Mouse (Mus musculus): ENCODE measurements around the gene Dennd5a. TPM values are rescaled to one million over a fixed set of nuclear protein-coding genes. Genes with fewer than 3 reads are reported as not detected.
"Not testable (repeated sequence)": the region's sequence is repeated elsewhere in the genome, so short reads cannot be mapped to it uniquely, and the experiment has no call there.

Gene Dennd5a
- polyA plus RNA-seq, 1 experiment from 2014 or later = 42.4 TPM

DNA sequence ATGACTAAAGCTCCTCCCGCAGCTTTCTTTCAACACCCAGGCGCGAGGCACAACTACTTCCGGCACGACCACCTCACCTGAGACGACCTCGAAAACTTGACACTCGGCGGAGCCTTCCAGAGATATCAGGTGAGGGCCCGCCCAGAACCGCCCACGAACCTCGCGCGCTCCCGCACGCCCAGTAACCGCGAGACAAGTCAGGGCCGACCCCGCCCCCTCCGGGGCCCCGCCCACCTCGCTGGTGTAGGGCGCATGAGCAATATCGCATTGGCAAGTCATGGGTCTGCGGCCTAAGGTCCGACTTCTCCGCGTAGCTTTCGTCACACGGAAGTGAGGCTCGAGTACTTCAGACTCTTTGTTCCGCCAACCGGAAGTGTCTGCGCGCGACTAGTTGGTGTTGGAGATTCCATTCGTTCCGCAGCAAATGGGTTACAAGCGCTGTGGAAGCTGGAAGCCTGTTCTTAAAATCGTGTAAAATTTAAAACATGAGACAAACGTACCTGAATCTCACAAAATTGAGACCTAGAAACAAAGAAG, 25.9 kb upstream of the Dennd5a start:
- peak overlapping the region; percentile 80 for H3K27ac ChIP-seq
- under 1% methylated on average over 43 of the region's 43 CpGs for WGBS
- peak overlapping the region; percentile 63 for H3K4me3 ChIP-seq
- peak overlapping the region; percentile 72 for H3K4me2 ChIP-seq (replicated peaks)
- ATAC-seq (ENCODE audit: low FRiP score, low read depth) = peak; percentile 99
- H3K4me1 ChIP-seq = peaks cover 10% of the 10 kb centered on the region
- H3K9ac ChIP-seq = peak overlapping the region; percentile 77
- H3K27me3 ChIP-seq = no peaks in the 10 kb centered on the region; the same call in 1 of the 2 replicates
- no peaks in the 10 kb centered on the region for H3K9me3 ChIP-seq
- peaks cover 16% of the 10 kb centered on the region for H3K36me3 ChIP-seq

DNA sequence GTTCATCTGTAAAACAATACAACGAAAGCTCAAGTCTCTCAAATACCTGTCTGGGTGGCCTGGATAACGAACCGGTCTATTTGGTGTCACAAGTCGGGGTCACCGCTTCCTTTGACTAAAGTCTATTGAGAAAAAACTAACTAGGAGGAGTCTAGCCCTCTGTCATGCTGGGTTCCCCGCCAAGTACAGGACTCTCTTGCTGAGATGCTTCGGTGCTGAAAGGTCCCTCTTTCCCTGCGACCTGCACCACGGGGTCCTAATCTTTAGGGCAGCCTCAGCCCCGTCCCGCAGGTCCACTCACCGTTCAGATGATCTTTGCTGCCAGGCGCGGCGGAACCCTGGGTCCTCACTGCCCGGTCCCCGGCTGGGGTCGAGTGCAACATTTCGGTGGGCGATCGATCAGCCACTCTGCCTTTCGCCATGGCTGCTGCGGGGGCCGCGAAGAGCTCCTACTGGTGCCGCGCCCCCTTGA, 25.4 kb upstream of the Dennd5a start:
- Histone ChIP-seq H3K36me3 (peaks cover 17% of the 10 kb centered on the region), H3K4me1 (peaks cover 10% of the 10 kb centered on the region), H3K27me3 (no peaks in the 10 kb centered on the region), H3K4me2 (replicated peaks) (peak overlapping the region; percentile 72), H3K4me3 (peak overlapping the region; percentile 63), H3K9ac (peak overlapping the region; percentile 77), H3K27ac (peak overlapping the region; percentile 52; the same call in 1 of the 2 replicates), H3K9me3 (no peaks in the 10 kb centered on the region)
- under 1% methylated on average over 27 of the region's 27 CpGs for WGBS
- ATAC-seq (ENCODE audit: low FRiP score, low read depth) = peak; percentile 54

DNA sequence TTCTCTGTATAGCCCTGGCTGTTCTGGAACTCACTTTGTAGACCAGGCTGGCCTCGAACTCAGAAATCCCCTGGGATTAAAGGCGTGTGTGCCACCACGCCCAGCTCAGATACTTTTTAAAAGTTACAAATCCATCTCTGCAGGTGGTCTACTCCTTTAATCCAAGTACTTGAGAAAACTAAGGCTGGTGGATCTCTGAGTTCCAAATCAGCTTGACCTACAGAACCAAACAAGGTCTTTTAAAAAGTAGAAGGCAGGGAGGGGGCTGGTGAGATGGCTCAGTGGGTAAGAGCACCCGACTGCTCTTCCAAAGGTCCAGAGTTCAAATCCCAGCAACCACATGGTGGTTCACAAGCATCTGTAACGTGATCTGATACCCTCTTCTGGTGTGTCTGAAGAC, 24.3 kb upstream of the Dennd5a start:
- 73% methylated on average over 5 of the region's 5 CpGs for WGBS
- Histone ChIP-seq H3K4me2 (replicated peaks) (peak overlapping the region; percentile 72), H3K4me1 (peaks cover 10% of the 10 kb centered on the region), H3K36me3 (peaks cover 27% of the 10 kb centered on the region), H3K4me3 (peak overlapping the region; percentile 63)
- H3K27ac ChIP-seq; H3K27me3 ChIP-seq; H3K9ac ChIP-seq; ATAC-seq (ENCODE audit: low FRiP score, low read depth); H3K9me3 ChIP-seq: not testable (repeated sequence)

DNA sequence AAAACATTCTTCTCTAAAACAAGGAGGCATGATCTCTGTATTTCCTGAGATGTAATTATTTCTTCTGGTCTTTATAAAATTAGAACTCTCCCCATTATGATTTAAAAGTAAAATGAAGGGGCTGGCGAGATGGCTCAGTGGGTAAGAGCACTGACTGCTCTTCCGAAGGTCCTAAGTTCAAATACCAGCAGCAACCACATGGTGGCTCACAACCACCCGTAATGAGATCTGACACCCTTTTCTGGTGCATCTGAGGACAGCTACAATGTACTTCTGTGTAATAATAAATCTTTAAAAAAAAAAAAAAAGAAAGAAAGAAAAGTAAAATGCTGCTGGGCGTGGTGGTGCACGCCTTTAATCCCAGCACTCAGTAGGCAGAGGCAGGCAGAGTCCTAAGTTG, 16.9 kb upstream of the Dennd5a start:
- not testable (repeated sequence) for H3K4me2 ChIP-seq (replicated peaks); H3K27ac ChIP-seq; ATAC-seq (ENCODE audit: low FRiP score, low read depth); H3K9ac ChIP-seq; H3K27me3 ChIP-seq; H3K9me3 ChIP-seq; H3K4me1 ChIP-seq; H3K4me3 ChIP-seq
- 74% methylated on average over 5 of the region's 5 CpGs for WGBS
- peaks cover 68% of the 10 kb centered on the region for H3K36me3 ChIP-seq

DNA sequence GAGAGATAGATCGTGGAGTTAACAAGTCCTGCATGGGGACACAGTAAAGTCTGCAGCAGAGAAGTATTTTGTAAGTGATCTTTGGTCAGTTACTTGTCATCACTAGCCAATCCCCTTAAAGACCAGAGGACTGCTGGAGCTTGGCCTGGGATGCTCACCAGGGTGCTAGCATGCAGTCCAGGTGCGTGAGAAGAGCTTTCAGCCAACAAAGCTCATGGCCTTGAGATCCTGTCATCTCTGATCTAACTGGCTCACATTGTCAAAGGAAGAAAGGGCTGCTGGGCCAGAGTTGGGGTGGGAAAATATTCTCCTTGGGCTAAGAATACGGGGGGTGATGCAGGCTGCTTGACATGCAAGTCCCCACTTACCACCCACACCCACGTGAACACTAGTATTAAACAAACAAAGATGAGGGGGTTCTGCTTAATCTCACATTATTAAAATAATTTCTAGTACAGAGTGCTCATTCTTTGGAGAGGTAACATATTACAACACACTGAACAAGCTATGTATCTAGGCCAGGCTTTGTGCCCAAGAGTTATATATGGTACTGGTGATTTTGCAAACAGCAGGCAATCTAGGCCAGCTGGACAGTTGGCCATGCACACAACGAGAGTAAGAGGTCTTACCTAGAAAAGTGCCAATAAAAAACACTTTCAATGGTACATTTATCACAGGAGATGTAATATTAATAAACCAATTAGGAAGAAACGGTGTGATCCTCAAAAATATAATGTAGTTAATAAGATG, 15.9 kb upstream of the Dennd5a start:
- no peak overlapping the region for H3K9ac ChIP-seq
- H3K4me3 ChIP-seq = no peak overlapping the region
- peaks cover 60% of the 10 kb centered on the region for H3K36me3 ChIP-seq
- H3K27ac ChIP-seq = no peak overlapping the region
- no peaks in the 10 kb centered on the region for H3K27me3 ChIP-seq
- WGBS = 89% methylated on average over 6 of the region's 6 CpGs
- H3K9me3 ChIP-seq = no peaks in the 10 kb centered on the region
- ATAC-seq (ENCODE audit: low FRiP score, low read depth) = no peak
- H3K4me2 ChIP-seq (replicated peaks) = no peak overlapping the region
- H3K4me1 ChIP-seq = no peaks in the 10 kb centered on the region

DNA sequence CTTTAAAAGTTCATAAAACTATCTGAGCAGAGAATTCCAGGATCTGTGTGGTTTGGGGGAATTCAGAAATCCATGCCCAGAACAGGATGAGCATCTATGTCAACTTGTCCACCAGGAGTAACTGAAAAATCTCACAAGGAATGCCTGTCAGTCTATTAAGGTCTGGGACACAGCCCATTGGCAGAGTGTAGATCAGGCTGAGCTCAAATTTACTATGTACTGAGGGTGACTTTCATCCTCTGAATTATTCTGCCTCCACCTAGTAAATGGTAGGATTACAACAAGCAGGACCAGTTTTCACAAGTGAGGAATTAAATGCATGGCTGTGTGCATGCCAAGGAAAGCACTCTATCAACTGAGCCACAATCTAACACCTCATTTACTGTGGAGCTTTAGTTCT, 9.3 kb upstream of the Dennd5a start:
- peak overlapping the region; percentile 75 for H3K27ac ChIP-seq
- peaks cover 11% of the 10 kb centered on the region for H3K36me3 ChIP-seq
- no peak overlapping the region for H3K9ac ChIP-seq
- H3K4me2 ChIP-seq (replicated peaks) = no peak overlapping the region
- no peaks in the 10 kb centered on the region for H3K9me3 ChIP-seq
- peaks cover 15% of the 10 kb centered on the region for H3K4me1 ChIP-seq
- H3K4me3 ChIP-seq = no peak overlapping the region
- no peaks in the 10 kb centered on the region for H3K27me3 ChIP-seq
- peak; percentile 18; the same call in 1 of the 2 replicates for ATAC-seq (ENCODE audit: low FRiP score, low read depth)

DNA sequence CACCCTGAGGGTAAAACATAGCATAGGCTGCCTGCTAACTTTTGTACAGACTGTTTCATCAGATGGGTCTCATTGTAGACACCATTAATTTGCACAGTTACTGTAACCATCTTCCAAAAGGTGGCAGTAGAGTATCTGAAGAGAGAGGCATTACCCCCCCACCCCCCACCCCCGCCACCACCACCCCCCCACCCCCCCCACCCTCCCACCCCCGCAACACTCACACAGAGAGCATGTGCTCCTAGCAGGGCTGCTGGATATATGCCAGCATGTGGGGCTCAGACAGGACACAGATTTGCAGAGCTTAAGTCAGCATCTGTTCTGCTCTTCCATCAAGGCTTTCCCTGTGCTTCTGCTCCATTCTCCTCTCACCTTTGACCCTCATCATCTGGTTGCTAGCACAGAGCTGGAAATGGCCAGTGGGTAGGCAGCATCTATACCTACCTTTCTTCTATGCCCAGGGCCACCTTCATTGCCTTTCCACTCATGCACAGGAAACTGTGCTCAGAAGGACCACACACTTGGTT, 8.7 kb upstream of the Dennd5a start:
- Histone ChIP-seq H3K27ac (peak overlapping the region; percentile 75; the same call in 1 of the 2 replicates), H3K36me3 (peaks cover 11% of the 10 kb centered on the region), H3K9me3 (no peaks in the 10 kb centered on the region), H3K4me2 (replicated peaks) (0 out of 2 replicates have a peak overlapping the region, but pooled peaks have one; percentile 19), H3K4me3 (no peak overlapping the region), H3K4me1 (peaks cover 15% of the 10 kb centered on the region), H3K9ac (no peak overlapping the region), H3K27me3 (no peaks in the 10 kb centered on the region)
- peak; percentile 85 for ATAC-seq (ENCODE audit: low FRiP score, low read depth)
- WGBS = 0% methylated on average over 1 of the region's 2 CpGs

DNA sequence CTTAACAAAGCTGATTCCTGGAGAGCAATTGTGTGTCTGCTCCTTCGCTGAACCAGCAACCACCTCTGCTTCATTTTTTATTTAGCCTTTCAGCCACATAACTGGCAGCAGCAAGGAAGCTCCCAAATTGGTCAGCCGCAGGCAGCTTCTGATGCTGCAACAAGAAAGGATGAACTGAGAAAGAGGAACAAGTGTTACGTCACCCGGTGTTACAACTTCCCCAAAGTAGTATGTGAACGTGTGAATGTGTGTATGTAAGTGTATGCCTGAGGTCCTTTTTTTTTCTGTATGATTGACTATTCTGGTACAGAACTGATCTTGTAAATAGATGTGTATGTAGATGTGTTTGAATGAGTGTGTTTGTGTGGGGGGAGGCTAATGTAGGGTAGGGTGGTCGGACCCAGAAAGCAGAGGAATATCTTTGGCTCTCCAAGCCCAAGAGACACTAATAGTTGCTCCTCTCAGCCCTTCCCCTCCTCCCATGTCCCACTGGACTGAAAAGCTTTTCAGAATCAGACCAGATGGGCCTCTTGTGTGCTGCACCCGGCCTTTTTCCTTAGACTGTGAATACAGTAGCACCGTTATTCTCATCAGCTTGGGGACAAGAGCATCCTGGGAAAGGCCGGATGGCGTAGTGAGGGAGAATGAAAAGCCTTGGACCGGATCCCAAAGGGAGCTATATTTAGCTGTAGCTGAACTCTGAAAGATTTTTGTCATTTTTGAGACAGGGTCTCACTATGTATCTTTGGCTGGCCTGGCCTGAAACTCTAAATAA, 7.7 kb upstream of the Dennd5a start:
- no peak overlapping the region for H3K9ac ChIP-seq
- H3K27ac ChIP-seq = peak overlapping the region; percentile 45; the same call in 1 of the 2 replicates

DNA sequence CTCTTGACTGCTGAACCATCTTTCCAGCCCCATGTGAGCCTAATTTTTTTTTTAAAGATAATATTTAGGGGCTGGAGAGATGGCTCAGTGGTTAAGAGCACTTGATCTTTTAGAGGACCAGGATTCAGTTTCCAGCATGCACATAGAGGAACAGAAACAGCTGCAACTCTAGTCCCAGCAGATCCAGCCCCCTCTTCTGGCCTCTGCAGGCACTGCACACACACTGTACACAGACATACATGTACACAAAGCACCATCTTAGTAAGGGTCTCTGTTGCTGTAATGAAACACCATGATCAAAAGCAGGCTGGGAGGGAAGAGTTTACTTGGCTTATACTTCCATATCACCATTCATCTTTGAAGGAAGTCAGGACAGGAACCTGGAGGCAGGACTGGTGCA, 5.4 kb upstream of the Dennd5a start:
- Histone ChIP-seq H3K9me3 (0 out of 2 replicates have a peak, but pooled peaks cover 3% of the 10 kb centered on the region), H3K4me1 (peaks cover 39% of the 10 kb centered on the region), H3K9ac (no peak overlapping the region), H3K4me3 (no peak overlapping the region), H3K4me2 (replicated peaks) (no peak overlapping the region), H3K27me3 (no peaks in the 10 kb centered on the region), H3K36me3 (no peaks in the 10 kb centered on the region), H3K27ac (no peak overlapping the region)
- ATAC-seq (ENCODE audit: low FRiP score, low read depth) = no peak

More for the DNA sequence above, 7.7 kb upstream of the Dennd5a start:
- no peaks in the 10 kb centered on the region for H3K27me3 ChIP-seq
- peaks cover 7% of the 10 kb centered on the region for H3K36me3 ChIP-seq
- no peak for ATAC-seq (ENCODE audit: low FRiP score, low read depth)
- no peak overlapping the region for H3K4me2 ChIP-seq (replicated peaks)
- H3K9me3 ChIP-seq = 0 out of 2 replicates have a peak, but pooled peaks cover 3% of the 10 kb centered on the region
- no peak overlapping the region for H3K4me3 ChIP-seq
- 79% methylated on average over 11 of the region's 11 CpGs for WGBS
- peaks cover 20% of the 10 kb centered on the region for H3K4me1 ChIP-seq

DNA sequence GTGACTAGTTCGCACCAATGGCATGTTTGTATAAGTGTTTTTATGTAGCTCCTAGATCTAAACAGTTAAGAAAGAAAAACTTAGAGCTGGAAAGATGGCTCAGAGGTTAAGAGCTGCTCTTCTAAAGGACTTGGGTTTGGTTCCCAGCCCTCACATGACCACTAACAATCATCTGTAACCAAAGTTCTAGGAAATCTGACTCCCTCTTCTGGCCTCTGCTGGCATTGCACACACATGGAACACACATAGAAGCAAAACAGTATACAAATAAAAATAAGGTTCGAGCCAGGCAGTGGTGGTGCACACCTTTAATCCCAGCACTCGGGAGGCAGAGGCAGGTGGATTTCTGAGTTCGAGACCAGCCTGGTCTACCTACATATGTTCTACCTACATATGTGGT, 3.4 kb upstream of the Dennd5a start:
- Histone ChIP-seq H3K9ac (no peak overlapping the region), H3K27me3 (no peaks in the 10 kb centered on the region), H3K4me3 (no peak overlapping the region), H3K36me3 (no peaks in the 10 kb centered on the region), H3K4me2 (replicated peaks) (no peak overlapping the region), H3K27ac (no peak overlapping the region), H3K4me1 (peaks cover 40% of the 10 kb centered on the region), H3K9me3 (0 out of 2 replicates have a peak, but pooled peaks cover 3% of the 10 kb centered on the region)
- 94% methylated on average over 4 of the region's 4 CpGs for WGBS
- no peak for ATAC-seq (ENCODE audit: low FRiP score, low read depth)

DNA sequence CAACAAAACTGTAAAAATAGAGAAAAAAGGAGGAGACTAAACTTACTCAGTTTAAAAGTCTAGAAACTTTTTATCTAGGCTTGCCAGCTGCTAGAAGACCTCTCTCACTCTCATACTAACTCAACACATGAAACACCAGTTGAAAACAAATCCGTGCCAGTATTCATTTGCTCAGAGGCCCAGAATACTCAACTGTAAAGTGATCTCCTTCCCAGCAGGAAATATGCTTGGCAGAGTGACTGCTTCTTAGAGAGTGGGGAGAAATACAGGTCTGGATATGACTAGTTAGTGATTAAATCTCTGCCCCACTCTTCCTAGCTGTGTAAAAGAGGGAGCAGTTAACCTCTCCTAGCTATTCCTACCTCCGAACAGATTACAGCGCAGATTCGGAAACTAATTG, 2.3 kb upstream of the Dennd5a start:
- Histone ChIP-seq H3K9ac (no peak overlapping the region), H3K36me3 (no peaks in the 10 kb centered on the region), H3K27ac (peak overlapping the region; percentile 69; the same call in 1 of the 2 replicates), H3K9me3 (0 out of 2 replicates have a peak, but pooled peaks cover 3% of the 10 kb centered on the region), H3K27me3 (no peaks in the 10 kb centered on the region), H3K4me1 (peaks cover 44% of the 10 kb centered on the region), H3K4me3 (no peak overlapping the region), H3K4me2 (replicated peaks) (no peak overlapping the region)
- ATAC-seq (ENCODE audit: low FRiP score, low read depth) = no peak
- WGBS = 61% methylated on average over 4 of the region's 4 CpGs

DNA sequence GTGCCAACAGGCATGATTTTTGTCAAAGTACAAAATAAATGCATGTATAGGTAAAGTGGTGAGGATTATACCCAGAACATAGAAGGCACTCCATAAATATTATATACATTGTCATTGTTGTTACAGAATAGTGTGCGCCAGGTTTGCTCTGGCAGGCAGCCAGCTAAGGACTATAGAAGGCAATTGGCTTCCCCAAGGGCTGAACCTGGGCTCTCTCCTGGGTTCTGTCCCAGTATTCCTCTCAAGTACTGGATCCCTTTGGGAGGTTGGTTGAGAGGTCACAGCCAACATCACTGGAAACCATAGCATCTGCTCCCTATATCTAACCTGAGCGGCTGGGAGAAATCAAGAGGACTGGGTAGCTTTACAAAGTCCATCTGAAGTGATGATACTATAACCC, 1.3 kb upstream of the Dennd5a start:
- peaks cover 50% of the 10 kb centered on the region for H3K4me1 ChIP-seq
- no peak overlapping the region for H3K9ac ChIP-seq
- H3K27ac ChIP-seq = peak overlapping the region; percentile 44; the same call in 1 of the 2 replicates
- H3K27me3 ChIP-seq = no peaks in the 10 kb centered on the region
- H3K9me3 ChIP-seq = 0 out of 2 replicates have a peak, but pooled peaks cover 3% of the 10 kb centered on the region
- no peaks in the 10 kb centered on the region for H3K36me3 ChIP-seq
- 63% methylated on average over 2 of the region's 2 CpGs for WGBS
- no peak overlapping the region for H3K4me3 ChIP-seq
- no peak for ATAC-seq (ENCODE audit: low FRiP score, low read depth)
- H3K4me2 ChIP-seq (replicated peaks) = no peak overlapping the region

All from limb, embryonic 13.5 days (tissue).